Mouse (Mus musculus): Measurements from ENCODE around the gene Psmb10.
"Not testable (repeated sequence)": the region's sequence is repeated elsewhere in the genome, so short reads cannot be mapped to it uniquely, and the experiment has no call there.

Gene Psmb10

DNA sequence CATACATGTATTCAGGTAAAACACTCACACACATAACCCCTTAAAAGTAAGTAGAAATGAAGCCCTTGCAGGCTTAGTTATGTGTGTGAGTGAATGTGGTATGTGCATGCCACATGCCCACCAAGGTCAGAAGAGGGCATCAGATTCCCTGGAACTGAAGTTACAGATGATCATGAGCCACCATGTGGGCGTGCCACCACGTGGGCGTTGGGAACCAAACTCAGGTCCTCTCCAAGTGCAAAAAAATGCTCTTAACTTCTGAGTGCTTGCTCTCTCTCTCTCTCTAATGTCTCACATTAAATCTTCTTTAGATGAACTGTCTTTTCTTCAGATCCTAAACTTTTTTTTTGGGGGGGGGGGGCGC lies at the start of gene Psmb10:
TSS of gene Psmb10 (minus strand) at position 139 of the 364 bp plus-strand sequence.
- DNase-seq (ENCODE audit: low read depth, low spot score): no peak

GRCm38 (mm10) chr8:105983406-105983805 lies 45.2 kb upstream of the Psmb10 start:
- not testable (repeated sequence) for DNase-seq (ENCODE audit: low read depth, low spot score)

DNA sequence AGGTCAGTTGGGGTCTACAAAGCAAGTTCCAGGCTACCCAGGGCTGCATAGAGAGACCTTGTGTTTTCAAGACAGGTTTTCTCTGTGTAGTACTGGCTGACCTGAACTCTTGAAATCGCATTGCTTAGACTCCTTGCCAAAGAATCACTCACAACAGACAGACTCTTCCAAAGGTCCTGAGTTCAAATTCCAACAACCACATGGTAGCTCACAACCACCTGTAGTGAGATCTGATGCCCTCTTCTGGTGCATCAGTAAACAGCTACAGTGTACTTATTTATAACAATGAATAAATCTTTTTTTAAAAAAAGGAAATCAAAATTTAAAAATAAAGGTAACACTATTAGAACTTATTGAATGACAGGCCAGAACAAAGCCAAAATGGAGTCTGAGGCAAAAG lies 42.9 kb upstream of the Psmb10 start:
- DNase-seq (ENCODE audit: low read depth, low spot score): no peak

- DNase-seq (ENCODE audit: low read depth, low spot score): peak; percentile 91
Measured at GRCm38 (mm10) chr8:105979325-105979724, 41.1 kb upstream of the Psmb10 start, which contains the start of gene Dpep3. Gene Dpep3 (minus strand): TSS chr8:105979429.

DNA sequence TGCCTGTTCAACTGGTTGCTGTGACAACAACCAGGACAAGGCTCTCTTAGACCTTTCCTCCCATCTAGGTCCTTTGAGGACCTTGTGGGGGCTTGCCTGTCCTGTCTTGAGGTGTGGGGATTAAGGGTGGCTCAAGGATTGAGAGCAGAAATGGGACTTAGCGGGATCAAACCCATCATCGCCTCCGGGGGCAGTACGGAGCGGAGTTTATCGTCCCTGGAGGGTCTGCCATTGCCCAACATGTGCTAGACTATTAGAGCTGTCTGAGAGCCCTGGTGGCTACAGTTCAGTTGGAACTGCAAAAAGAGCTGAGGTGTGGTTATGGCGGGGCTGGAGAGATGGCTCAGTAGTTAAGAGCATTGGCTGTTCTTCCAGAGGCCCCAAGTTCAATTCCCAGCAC lies 37.1 kb upstream of the Psmb10 start:
- DNase-seq (ENCODE audit: low read depth, low spot score): peak; percentile 75

- peak; percentile 95 for DNase-seq (ENCODE audit: low read depth, low spot score)
Measured at GRCm38 (mm10) chr8:105971019-105971720, 32.9 kb upstream of the Psmb10 start.

- DNase-seq (ENCODE audit: low read depth, low spot score): no peak
Measured at GRCm38 (mm10) chr8:105969367-105969766, 31.1 kb upstream of the Psmb10 start.

DNA sequence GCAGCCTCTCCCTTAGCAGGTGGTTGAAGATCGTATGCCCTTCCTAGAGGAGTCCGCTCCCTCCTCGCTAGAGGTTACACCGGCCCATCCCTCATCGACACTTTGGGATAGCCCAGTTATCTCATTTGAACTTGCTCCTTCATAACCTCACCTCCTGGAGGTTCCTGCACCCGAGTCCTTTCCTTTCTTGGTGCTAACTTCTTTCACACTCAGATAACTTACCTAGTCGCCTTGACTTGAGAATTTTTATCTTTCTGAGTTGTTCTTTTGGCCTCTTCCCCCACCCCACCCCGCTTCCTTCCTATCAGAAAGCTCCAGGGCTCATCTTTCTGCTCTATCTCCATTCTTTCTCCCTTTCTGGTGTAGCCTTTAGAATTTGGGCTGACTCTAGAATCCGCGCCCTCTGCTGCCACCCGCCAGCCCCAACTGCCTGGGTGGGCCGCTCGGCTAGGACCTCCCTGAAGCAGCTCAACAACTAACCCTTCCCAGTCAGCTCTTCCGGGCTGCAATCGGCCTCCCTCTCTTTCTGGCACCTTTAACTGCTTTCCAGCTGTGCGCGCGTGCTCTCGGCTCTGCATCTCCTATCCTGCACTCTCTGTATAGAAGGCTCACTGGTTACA lies 28.6 kb upstream of the Psmb10 start:
- peak; percentile 87 for DNase-seq (ENCODE audit: low read depth, low spot score)

DNA sequence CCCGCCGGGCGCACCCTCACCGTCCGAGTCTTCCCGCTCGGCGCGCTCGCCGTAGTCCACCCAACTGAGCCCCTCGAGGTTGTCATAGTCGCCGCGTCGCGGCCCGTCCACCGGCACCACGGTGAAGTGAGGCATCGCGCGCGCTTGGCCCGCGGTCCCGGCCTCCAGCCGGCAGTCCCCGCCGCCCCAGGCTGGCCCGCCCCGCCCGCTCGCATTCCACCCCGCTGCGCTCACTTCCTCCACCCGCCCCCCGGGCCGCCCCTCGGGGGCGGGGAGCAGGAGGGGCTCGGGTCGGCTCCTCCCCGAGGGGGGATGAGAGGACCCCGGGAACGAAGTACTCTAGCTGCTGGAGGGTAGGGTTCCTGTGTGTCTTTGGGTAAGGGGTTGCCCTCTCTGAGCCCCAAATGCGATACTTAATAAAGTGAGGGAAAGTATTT lies 27.7 kb upstream of the Psmb10 start, which contains the start of gene Slc12a4:
TSS of gene Slc12a4 (minus strand) at position 193 of the 437 bp plus-strand sequence.
- peak; percentile 75 for DNase-seq (ENCODE audit: low read depth, low spot score)

DNA sequence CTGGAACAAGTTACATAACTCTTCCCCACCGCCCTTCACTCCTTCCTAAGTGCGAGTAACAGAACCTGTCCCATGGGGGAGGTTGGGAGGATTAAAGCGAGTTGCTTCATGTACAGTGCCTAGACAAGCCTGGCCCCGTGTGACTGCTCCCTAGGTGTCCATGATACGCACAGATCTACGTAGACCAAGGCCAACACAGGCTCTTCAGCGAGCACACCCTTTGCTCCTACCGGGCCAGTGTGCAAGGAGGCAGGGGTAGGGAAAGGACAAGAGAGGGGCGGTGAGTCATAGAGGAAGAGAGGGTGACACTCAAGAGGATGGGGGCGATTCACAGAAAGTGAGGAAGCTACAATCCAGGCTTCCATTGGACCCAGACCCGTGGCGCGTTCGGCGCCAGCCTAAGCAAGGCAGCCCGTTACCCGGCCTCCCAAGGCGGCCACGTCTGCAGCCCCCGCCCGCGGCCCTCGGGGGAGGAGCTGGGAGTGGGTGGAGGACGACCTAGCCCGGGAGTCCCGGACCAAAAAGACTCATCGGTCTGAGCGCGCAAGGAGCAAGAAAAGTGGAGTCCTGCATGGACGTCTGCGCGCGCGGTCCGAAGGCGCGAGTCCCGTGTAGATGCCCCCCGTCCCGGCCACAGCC lies 27.1 kb upstream of the Psmb10 start:
- DNase-seq (ENCODE audit: low read depth, low spot score): peak; percentile 50

DNA sequence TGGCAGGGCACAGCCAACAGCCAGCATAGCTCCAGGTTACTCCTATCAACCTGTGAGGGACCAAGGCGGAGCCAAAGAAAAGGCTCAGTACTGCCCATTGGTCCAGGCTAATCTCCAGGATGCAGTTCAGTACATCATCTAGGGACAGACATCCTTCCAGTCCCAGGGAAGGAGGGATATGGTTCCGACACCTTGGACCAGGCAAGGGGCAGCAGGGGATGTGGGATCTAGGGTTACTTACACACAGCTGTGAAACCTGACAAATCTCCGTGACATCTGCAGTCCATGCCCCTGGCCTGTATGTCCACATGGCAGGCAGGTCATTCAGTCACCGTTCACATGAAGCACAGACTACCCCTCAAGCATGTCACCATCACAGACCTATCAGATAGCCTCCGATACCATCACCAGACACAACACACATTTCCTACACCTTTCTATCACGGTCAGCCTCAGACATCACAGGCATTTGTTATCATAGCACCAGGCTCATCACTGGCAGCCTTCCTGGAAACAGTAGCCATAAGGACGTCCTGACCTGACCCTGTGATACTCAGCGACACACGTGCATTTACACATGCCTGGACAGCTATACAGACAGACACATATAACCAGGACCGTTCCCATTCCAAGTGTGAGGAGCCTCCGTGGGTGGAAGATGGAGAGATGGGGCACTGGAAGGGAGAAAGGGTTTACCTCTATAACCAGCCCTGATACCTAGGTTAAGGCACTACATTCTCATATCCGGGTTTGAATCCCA lies 26.4 kb upstream of the Psmb10 start:
- DNase-seq (ENCODE audit: low read depth, low spot score): no peak

GRCm38 (mm10) chr8:105961536-105961935 lies 23.3 kb upstream of the Psmb10 start:
- DNase-seq (ENCODE audit: low read depth, low spot score): no peak

DNA sequence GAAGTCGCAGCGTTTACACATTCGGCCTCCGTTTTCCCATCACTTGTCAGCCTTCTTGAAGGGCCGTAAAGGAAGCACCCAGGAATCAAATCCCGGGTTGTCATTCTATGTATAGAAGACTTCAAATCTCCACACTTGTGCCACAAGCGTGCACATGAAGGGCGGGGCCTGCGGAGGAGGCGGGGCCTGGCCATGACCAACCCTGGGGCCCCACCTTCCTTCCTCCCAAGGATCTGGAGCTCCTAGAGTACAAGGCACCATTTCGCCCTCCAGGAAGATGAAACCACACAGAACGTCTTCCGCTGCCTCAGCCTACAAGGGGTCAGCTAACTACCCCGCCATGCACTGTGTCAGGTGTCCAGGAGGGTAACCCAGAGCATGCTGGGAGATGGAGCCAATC lies 22.9 kb upstream of the Psmb10 start:
- peak; percentile 71 for DNase-seq (ENCODE audit: low read depth, low spot score)

DNA sequence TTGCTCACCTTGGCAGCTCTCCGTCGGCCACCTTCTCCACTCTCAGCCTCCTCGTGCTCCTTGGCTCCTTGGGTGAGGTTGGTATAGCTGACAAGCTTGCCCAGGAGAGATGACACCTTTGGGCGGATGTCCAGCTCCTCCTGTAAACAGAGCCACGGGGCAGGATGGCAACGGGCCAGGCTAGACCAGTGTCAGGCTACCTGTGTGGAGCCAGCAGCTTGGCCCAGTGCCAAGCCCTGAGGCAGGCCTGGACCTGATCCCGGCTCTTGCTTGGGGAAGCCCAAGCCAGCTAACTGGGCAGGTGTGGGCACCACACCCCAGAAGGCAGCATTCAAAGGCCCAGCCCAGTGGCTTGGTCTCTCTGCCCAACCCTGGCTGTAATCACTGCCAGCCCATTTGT lies 21.1 kb upstream of the Psmb10 start:
- DNase-seq (ENCODE audit: low read depth, low spot score): no peak

DNA sequence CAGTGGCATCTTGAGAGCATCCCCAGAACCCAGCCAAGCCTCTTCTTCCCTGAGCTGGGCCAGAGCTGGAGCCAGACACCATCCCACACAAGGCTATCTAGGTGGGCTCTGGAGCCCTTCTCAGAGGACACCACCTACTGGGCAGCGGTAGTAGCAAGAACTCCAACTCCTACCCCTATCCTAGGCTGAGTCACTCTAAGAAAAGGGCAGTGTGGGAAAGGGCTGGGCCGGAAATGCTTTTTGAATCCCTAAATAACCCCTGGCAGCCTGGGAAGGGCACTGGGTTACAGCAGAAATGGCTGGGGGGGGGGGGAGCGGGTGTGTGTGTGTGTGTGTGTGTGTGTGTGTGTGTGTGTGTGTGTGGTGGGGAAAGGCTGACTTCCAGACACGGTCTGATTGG lies 19.6 kb upstream of the Psmb10 start:
- no peak for DNase-seq (ENCODE audit: low read depth, low spot score)

DNA sequence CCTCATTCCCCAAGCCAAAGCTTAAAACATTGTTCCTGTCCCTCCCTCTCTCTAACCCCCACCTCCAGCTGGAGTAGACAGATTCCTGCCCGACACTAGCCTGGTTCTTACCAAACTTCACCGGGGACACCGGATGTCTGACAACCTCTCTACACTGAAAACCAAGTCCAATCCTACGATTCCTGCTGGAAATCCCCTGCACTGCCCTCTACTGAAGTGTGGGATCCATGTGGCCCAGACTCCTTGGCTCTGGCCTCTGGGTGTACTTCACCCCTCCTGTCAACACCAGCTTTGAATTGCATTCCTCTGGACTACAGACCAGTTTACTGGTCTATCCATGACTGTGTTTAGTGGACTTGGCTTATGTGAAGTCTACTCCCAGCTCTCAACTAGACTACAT lies 18.3 kb upstream of the Psmb10 start:
- DNase-seq (ENCODE audit: low read depth, low spot score): no peak

GRCm38 (mm10) chr8:105951057-105951659 lies 12.9 kb upstream of the Psmb10 start:
- peak; percentile 58 for DNase-seq (ENCODE audit: low read depth, low spot score)

DNA sequence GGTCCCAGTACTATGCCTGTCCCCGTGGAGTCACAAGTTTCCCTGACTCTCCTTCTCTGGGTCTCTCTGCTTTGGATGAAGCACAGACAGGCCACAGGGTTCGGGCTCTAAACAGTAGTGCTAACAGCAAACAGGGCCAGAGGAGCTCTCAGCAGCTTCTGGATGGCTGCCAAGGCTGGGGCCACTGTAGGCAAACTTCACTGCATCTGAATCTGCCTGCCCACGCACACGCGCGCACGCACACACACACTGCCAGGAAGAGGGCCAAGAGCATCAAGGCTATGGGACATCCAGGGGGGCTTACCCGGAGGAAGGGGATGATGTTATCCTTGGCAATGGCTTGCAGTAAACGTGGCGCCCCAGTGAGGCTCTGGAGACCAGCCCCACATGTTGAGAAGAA lies 11.1 kb upstream of the Psmb10 start:
- no peak for DNase-seq (ENCODE audit: low read depth, low spot score)

DNA sequence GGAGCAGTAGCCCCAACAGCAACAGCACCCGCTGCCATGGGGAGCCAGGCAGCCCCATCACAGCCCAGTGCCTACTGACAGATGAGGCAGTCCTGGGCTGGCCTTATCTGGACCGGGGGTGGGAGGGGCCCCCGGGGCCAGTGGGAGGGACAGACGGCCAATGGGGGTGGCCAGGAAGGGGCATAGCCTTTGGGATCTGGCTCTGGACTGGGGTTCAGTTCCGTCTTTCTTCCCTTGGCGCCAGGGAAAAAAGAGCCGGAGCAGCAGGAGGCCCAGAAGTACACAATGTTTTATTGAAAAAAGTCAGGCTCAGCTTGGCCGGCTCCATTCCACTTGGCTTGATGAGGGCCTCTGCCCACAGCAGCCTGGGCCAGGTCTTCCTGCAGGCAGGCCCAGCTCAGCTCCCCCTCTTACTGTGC lies 5.1 kb upstream of the Psmb10 start, which contains the start of gene Lcat:
TSS of gene Lcat (minus strand) at position 62 of the 419 bp plus-strand sequence.
- no peak for DNase-seq (ENCODE audit: low read depth, low spot score)

GRCm38 (mm10) chr8:105942542-105942941 lies 4.3 kb upstream of the Psmb10 start:
- DNase-seq (ENCODE audit: low read depth, low spot score): no peak

- DNase-seq (ENCODE audit: low read depth, low spot score): no peak
Measured at GRCm38 (mm10) chr8:105942026-105942425, 3.8 kb upstream of the Psmb10 start.

Measured in R1 (cell line).